Mouse (Mus musculus): Measurements from ENCODE around the gene March1. TPM values are rescaled to one million over a fixed set of nuclear protein-coding genes. Genes with fewer than 3 reads are reported as not detected.

The March1 gene
- polyA plus RNA-seq, 1 experiment: 1.6 TPM

DNA sequence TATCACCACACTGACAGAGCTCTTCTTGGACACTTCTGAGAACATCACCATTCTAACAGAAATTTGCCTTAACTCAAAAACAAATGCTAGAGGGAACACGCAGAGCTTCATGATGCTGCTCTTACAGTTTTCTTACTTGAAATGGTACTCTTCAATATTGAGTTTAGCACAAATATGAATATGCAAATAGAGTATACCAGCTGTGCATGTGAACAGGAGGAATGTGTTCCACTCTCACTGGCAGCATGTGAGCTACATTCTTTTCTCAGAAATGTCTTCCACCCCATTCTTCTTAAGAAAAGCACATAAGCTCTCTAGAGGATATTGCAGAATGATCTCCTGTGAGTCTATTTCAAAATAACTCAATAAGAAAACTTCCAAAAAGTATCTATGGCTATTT lies 370.0 kb downstream of the March1 start:
- DNase-seq (ENCODE audit: low read depth): no peak

DNA sequence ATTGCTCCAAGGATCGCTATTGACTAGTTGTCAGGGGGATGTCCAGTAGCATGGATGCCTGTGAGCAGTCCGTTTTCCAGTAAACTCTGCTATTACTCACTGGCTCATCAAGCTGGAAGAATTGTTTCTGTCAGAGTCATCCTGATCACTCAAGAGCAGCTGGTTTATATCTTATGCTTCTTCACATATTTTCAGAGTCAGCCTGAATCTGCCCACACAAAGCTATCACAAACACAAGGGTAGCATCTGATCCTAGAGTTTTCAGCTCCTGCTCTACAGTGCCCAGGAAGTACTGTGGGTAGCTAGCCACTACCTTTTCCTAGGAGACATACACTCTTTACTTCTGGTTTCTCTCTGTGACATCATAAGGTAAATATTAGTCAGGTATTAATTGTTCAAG lies 405.1 kb downstream of the March1 start:
- DNase-seq (ENCODE audit: low read depth): no peak

DNA sequence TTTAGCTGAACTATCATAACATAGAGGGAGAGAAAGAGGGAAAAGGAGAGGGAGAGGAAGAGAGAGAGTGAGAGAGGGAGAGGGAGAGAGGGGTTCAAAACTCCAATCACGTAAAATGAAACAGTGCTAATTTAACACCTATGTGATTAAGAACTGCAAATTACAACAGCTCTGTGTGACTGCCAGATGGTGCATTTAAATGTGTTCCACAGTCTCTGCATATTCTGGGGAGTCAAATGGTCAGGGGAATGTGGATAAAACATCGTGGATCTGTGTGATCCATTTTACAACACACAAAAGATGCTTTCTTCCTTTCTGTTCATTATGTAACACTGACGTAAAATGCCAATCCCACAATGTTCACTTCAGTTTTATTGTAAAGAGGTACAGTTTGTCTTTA lies 416.0 kb downstream of the March1 start:
- no peak for DNase-seq (ENCODE audit: low read depth)

DNA sequence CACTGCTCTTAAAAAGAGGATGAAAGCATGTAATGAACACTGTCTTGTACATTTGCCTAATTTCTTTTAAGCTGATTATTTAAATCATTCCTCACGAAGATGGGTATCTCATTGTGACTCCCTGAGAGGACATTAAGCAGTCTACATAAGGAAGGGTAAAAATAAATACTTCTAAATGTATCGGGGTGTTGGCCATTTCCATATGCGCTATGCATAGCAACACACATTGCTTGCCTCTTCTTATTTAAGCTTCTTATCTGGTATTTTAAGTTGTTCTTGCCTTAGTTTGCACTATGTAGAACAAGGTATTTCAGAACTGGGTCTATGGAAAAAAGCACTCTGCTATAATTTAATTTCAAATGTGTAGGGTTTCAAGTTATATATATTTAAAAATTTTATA lies 416.7 kb downstream of the March1 start:
- DNase-seq (ENCODE audit: low read depth): no peak

DNA sequence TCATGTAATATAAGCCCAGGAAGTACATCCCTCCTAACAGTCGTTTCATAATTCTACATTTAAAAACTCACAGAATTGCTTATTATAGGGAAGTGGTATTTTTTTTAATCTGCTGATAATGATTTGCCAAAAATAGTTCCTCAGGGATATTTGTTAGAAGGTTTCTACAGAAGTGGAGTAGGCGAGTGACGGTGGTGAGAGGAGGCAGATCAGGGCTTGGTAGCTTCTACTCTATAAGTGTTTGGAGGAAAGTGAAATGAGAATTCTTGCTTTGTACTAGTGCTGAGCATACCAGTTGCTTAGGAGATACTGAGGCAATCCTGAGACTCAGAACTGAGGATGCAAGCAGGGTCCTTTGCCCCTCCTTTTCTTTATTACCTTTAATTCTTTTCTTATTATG lies 476.5 kb downstream of the March1 start:
- DNase-seq (ENCODE audit: low read depth): no peak

DNA sequence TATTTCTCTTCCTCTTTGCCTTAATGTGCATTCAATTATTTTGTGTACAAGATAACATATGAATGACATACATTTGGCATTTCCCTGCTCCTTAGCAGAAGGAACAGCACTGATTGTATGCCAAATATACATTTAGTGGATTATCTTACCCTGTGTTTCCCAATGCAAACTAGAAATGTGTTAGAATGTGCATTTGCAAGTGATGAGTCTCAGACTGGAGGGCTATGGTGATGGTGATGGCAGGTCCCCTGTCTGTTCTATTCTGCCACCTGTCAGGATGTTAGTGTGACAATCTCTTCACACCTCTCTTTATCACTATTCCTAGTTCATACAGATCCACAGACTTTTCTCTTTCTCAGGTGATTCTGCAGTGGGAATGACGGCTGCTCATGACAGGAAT lies 480.4 kb downstream of the March1 start:
- DNase-seq (ENCODE audit: low read depth): no peak

DNA sequence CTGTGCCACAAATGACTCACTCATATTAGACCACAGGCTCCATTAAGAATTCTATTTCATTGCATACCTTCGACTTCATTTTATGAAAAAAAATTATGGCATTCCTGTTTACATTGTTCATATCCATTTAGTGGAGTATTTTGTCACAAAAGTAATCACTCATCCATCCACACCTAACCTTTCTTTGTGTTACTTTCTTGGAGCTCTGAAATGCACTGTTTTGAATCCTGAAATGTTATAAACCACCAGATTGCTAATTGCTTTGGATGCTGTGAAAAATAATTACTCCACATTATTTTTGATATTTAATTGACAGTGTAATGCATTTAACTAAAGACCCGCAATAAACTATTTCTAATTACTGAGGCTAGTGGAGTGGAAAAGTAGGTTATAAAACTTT lies 501.6 kb downstream of the March1 start:
- DNase-seq (ENCODE audit: low read depth): no peak

DNA sequence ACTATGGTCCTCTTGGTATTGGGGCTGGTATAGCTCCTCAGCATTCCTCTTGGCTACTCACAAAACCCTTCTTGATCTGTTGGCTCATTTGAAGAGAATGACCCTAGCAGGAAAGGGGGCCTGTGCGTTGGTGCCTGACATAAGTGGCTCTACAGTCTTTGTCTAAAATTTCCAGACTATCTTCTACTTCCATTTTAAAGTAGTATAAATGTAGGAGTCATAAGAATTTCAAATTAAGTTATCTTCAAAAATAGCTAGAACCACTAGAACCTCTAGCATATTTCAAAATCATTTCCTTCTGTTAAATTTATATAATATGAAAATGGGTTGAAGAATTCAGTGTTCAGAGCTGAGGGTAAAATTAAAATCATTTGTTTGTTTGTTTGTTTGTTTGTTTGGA lies 541.9 kb downstream of the March1 start:
- no peak for DNase-seq (ENCODE audit: low read depth)

DNA sequence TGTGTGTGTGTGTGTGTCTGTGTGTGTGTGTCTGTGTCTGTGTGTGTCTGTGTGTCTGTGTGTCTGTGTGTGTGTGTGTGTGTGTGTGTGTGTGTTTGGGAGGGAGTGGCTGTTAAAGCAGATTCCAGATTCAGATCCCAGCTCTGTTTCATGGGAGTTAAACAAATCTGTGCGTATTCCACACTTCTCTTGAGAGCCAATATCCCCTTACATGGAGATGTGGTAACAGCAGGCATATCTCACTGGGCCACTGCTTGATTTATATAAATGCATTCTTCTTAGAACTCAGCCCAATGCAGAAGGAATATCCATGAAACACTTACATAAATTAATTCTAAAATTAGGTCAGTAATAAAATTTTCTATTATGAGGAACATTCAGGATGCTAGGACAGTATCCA lies 549.1 kb downstream of the March1 start:
- no peak for DNase-seq (ENCODE audit: low read depth)

DNA sequence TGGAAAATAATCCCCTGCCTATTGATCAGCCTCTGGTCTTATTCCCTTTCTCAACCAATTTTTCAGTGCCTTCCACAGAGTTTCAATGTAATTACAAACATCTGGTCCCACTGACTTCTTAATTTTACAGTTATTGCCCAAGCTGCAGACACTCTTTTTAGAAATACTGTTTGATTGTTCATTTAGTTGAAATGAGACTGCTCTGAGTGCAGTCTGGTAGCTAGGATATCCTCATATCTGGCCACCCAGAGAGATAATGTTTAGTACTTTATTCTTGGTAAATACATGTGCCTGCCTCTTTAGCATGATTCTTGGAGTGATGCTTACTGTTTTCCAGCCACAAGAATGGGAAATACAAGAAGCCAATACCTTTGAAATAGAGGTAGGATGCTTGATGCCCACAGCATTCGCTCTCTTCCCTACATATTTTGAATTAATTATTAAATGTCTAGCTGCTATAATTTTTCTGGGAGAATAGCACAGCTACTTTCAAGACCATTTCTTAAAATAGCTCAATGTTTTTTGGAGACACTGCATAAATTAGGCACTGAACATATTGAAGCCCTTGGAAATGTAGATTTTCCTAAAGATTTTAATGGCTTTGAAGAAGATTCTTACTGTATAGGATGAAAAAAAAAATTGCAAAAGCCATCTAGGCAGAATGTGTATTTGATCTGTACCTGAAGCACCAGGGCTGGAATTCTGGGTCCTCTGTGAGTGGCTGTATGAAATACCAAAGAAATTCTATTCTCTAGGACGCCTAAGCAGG lies 549.9 kb downstream of the March1 start:
- DNase-seq (ENCODE audit: low read depth): no peak

DNA sequence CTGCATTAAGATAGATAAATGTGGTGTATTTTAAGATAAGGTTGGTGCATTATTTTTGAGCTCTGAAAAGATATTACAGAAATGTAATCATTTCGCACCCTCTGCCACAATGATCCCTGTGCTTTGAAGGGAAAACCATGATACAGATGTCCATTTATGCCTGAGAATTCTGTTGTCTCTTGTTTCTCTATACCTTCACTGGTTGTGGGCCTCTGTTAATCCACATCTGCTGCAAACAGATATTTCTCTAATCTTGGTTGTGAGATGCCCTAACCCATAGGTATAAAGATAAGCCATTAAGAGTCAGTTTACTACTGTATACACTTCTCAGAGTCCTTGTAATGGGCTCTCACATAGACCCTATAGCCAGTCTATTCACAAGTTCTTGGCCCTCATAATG lies 561.6 kb downstream of the March1 start:
- DNase-seq (ENCODE audit: low read depth): no peak

DNA sequence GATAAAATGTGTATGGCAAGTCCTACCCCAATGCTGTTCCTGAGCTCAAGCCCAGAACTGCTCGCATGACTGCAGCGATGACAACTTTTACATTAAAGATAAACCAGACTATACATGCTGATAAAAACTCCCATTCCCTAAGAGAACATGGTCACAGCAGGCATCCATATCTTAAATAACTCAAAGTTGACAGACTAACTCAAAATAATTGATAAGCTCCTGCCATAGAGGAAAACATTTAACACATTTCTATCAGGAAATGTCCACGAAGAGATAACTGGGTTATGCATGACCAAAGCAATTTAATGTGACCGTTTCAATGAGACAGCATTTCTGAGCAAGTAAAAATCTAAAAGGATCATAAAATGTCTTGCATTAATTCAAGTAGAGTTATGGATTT lies 563.6 kb downstream of the March1 start:
- DNase-seq (ENCODE audit: low read depth): no peak

DNA sequence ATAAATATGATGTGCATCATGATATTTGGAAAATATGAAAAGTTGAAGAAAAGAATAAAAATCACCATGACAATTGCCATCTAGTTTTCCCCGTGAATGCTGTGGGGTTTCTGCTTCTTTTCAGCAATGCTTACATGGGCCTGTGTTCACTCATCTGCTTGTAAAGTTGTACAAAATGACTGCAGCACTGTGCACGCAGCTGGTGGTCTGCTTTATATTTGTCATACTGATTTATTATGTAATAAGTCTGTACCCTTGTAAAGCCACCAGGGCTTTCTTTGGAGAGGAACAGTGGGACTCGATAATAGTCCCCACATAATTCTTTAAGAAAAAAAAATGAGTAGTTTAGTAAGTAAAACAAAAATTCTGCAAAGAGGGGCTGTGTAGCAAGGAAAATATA lies 564.6 kb downstream of the March1 start:
- DNase-seq (ENCODE audit: low read depth): no peak

DNA sequence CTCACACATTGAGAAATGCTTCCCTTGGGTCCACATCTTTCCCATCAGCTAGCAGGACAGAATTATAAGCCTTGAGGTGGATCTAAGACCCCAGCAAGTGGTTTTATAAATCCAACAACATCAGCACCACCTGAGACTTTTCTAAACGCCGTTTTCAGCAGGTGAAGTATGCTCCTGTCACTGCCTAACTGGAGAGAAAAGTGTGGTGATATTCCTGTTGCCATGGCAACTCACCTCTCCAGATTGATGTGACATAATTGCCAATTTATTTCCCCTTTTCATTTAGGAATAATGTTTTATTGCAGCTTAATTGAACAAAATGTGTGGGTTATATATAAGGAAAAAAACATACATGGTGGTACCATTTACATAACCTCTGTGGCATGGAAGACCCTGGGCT lies 565.8 kb downstream of the March1 start:
- DNase-seq (ENCODE audit: low read depth): no peak

DNA sequence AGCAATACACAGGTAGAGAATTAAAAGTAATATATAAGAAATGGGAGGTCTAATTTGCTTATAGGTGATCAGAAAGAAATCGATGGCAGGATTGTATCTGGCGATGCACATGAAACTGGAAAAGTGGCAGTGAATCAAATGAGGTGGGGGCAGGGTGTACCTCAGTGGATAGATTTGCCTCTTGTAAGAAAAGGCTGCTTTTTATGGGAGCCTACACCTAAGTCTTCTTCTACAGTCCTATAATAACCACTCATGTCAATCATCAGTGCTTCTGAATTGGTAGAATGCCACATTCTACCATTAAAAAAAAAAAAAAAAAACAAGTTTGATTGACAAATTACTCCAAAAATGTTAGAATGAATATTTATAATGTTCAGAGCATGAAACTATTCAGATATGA lies 567.5 kb downstream of the March1 start:
- no peak for DNase-seq (ENCODE audit: low read depth)

DNA sequence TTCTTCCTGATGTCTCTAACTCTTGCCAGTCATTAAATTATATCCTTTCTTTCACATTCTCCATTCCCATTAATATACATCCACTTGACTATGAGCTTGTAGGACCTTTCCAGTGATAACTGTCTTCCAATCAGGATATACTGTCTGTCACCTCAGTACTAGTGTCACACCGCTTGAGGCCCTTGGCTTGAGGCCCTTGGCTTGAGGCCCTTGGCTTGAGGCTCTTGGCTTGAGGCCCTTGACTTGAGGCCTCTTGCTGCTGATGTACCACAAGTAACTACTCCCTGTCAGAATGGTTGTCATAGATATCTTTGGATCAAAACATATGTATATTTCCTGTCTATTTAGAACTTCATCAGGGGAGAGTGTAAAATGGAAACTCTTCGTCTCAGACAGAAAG lies 576.7 kb downstream of the March1 start:
- no peak for DNase-seq (ENCODE audit: low read depth)

DNA sequence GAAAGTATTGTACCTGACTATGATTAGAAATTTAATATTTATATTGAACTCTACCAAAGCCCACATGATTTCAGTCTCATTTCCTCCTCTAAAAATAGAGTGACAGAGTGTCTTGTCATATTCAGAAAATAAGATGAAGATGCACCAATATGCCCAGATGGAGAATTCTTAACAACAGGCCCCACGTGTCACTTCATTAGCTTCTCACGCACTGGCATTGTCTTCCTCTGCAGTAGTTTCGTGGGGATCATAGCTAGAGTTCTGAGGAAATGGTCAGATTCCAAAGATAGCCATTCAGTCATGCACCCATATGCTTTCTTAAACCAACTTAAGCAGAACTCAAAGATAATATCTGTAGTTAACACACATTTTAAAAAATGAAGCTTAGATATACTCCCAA lies 582.5 kb downstream of the March1 start:
- DNase-seq (ENCODE audit: low read depth): no peak

DNA sequence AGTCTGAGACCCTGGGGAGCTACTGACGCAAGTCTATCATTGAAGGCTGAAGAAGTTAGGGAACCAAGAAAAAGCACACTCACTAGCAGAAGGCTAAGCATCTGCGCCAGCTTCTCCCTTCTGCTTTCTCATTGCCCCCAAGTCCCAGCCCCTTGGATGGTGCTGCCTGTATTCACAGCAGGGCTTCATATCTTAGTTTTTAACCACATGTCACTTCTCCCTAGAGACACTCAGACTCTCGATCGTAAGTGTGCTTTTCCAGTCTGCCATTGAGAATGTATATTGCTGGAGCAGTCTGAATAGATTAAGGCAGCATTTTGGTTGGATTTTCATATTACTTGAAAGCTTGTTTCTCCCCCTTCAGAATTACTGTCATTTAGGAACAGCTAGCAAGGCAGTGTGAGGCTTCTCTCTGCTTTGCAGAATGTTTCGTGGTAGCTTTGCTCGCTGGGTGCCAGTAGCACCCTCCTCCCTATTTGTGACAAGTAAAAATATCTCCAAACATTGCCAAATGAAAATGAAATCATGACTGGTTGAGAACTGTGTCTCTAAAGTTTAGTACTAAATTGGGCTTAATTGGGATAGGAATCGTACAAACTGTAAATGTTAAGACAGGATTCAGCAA lies 586.2 kb downstream of the March1 start:
- DNase-seq (ENCODE audit: low read depth): no peak

DNA sequence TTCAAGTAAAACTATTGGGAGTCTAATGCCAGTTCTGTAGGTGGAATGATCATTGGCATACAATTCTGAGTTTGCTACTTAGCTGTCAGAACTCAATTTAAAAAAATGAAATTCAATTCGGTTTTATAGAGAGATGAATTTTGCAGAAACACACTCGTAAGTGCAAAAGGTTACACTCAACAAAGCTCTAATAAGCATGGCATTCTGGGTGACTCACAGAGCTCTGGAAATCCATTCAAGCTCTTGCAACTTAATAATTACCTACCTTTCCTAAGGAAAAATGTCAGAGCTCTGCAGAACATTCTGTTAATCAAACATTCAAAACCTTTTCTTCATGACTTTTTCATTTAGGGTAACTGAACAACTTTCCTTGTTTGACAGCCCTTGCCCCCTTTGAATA lies 591.9 kb downstream of the March1 start:
- DNase-seq (ENCODE audit: low read depth): no peak

DNA sequence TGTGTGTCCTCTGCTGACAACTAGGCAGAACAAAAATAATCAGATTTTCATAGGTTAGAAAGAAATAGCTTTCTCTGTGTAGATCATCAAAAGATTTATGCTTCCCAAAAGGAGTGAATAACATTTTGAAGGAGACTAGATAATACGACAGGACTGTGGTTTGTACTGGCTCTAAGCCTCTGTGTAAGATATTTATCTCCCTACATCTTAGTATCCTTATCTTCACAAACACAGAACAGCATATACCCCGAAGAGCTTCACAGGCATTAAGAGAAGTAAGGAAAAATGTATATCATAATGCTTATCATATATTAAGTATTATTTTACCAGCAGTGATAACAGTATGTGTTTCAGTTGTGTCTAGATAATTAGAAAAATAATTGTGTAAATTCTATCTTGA lies 592.6 kb downstream of the March1 start:
- DNase-seq (ENCODE audit: low read depth): no peak

DNA sequence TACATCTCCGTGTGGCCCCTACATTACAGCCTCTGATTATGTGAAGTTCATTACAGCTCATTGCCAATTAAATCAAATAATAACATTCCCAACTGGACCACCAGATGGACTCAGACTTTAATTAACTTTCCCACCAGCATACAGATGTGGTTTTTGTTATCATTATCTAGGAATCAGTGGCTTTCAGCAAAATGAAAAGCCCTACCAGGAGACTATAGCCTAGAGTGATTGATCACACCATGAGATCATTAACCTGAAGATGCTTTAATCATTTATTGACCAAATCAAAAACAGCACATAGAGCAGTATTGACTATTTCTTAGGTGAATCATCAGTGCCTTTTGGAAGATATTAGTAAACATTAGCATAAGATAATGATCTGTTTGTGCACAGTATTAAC lies 602.3 kb downstream of the March1 start:
- no peak for DNase-seq (ENCODE audit: low read depth)

DNA sequence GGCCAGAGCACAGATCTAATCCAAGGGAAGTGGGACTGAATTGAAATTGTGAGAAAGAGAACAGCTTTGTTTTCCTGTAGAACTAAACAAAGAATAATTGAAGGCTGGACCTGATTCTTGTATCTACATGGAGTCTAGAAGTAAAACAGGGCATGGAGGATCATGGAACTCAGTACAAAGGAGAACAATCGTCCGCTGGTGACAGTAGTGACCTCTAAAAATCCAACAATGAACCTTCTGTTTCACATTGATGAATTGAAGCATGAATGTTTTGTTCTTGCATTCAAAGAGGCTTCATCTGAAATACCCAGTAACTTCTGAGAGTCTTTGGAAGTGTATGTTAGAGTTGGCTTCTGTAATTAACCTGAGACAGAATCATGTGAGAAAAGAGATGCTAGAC lies 612.2 kb downstream of the March1 start:
- DNase-seq (ENCODE audit: low read depth): no peak

DNA sequence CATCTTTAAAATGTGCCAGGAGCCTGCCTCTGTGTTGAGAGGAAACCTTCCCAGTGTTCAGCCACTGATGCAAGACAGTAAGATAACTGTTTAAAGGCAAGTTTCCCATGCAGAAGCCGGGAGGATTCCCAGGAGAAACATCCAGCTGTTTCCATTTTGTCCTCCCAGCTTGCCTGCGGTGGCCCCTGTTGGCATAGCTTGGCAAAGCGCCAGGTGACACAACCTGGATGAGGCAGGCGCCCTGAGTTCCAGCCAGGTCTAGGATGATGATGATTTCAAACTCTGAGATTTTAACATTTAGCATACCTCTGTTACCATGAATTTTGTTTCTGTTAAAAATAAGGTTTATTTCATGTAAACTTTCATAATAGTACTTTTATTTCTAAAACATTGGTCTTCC lies 651.8 kb downstream of the March1 start:
- DNase-seq (ENCODE audit: low read depth): no peak

DNA sequence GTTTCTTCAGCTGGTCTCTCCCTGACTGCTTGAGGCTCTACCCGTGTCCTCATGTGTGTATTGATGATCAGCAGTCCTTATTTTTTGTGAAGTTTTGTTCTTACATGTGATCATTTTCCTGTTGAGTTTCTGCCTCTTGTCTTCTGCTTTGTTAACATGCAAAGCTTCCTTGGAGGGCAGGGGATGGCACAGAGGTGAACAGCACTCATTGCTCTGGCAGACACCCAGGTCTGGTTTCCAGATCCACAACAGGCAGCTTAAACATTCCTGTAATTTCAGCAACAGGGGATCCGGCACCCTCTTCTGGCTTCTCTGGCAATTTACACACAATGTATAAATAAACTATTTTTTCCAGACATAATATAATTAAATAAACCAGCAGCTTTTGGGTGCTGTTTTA lies 652.4 kb downstream of the March1 start:
- no peak for DNase-seq (ENCODE audit: low read depth)

All from gonadal fat pad, adult 2 months (tissue).